Mouse (Mus musculus) kidney, adult 2 months (tissue): ENCODE results near the gene Abtb2. TPM values are rescaled to one million over a fixed set of nuclear protein-coding genes. Genes with fewer than 3 reads are reported as not detected.
A peak's percentile ranks its signal among the peaks of the same experiment; 100 is the strongest.

Experiments used
- DNase-seq: peaks from one replicate; pipeline ENCODE4 v3.0.0; 2021
- H3K27ac ChIP-seq: fragments of 200-500 bp; 2 replicates; pipeline ENCODE4 v1.5.1; 2012; ENCODE audit warnings: low read depth, low read length, control low read depth, inconsistent platforms; ENCODE audit not compliant: insufficient read depth
- H3K27me3 ChIP-seq: fragments of 200-500 bp; replicated peaks from 2 replicates; pipeline ENCODE4 v1.6.1; 2012; ENCODE audit warnings: mild to moderate bottlenecking, moderate library complexity, low read length, inconsistent platforms; ENCODE audit not compliant: control insufficient read depth, insufficient read depth
- H3K36me3 ChIP-seq: fragments of 200-500 bp; 2 replicates; pipeline ENCODE4 v1.6.1; 2012; ENCODE audit warnings: mild to moderate bottlenecking, moderate library complexity, low read length, inconsistent platforms; ENCODE audit not compliant: control insufficient read depth, insufficient read depth
- H3K4me1 ChIP-seq: fragments of 200-500 bp; 2 replicates; pipeline ENCODE4 v1.6.1; 2011; ENCODE audit warnings: low read length; ENCODE audit not compliant: control insufficient read depth, insufficient read depth
- H3K4me3 ChIP-seq: fragments of 200-500 bp; 2 replicates; pipeline ENCODE4 v1.5.1; 2011; ENCODE audit warnings: mild to moderate bottlenecking, low read depth, low read length, control low read depth; ENCODE audit not compliant: insufficient read depth
- CTCF ChIP-seq: fragments of 200-500 bp; conservative IDR thresholded peaks from 2 replicates; pipeline ENCODE4 v1.5.1; 2011; ENCODE audit warnings: low read depth, mild to moderate bottlenecking, control low read depth, low read length, moderate library complexity, mixed read lengths; ENCODE audit not compliant: insufficient read depth, insufficient read length
- POLR2A ChIP-seq: fragments of 200-500 bp; IDR thresholded peaks from one replicate; pipeline ENCODE4 v1.6.1; 2011; ENCODE audit warnings: low read depth, low read length, control low read depth
- WGBS: fragments of 180-500 bp; shearing (Covaris S2); methylation state at CpG from one replicate; pipeline ENCODE4 v1.1.7; 2018; 5-methylcytosine and 5-hydroxymethylcytosine counted together
- polyA plus RNA-seq: library from polyadenylated mRNA; depleted of rRNA; stranded (reverse); fragments of >200 nt; gene quantifications from 2 replicates; pipeline ENCODE4 v1.2.3, GENCODE M21; 2012

The Abtb2 gene
- polyA plus RNA-seq, 1 experiment = 11.6 TPM

- no peaks in the 10 kb centered on the region for H3K27me3 ChIP-seq
- no peak for TF ChIP-seq CTCF
- no peak for TF ChIP-seq POLR2A
- no peak for DNase-seq
- no peak overlapping the region for H3K4me3 ChIP-seq
- no peak overlapping the region for H3K27ac ChIP-seq
- WGBS = 76% methylated on average over 15 of the region's 15 CpGs
- no peaks in the 10 kb centered on the region for H3K4me1 ChIP-seq
- no peaks in the 10 kb centered on the region for H3K36me3 ChIP-seq
Observed at GRCm38 (mm10) chr2:103659648-103660556, 93.8 kb downstream of the Abtb2 start.

- TF ChIP-seq CTCF (no peak), POLR2A (no peak)
- no peaks in the 10 kb centered on the region for H3K4me1 ChIP-seq
- no peak overlapping the region for H3K27ac ChIP-seq
- WGBS = 46% methylated on average over 1 of the region's 1 CpGs
- H3K4me3 ChIP-seq = no peak overlapping the region
- H3K27me3 ChIP-seq = no peaks in the 10 kb centered on the region
- no peak for DNase-seq
- no peaks in the 10 kb centered on the region for H3K36me3 ChIP-seq
Observed at GRCm38 (mm10) chr2:103661696-103662095, 95.6 kb downstream of the Abtb2 start.

- Histone ChIP-seq H3K27me3 (no peaks in the 10 kb centered on the region), H3K36me3 (no peaks in the 10 kb centered on the region), H3K4me3 (no peak overlapping the region), H3K27ac (no peak overlapping the region), H3K4me1 (no peaks in the 10 kb centered on the region)
- 58% methylated on average over 4 of the region's 4 CpGs for WGBS
- no peak for TF ChIP-seq POLR2A
- no peak for TF ChIP-seq CTCF
- peak; percentile 24 for DNase-seq
Observed at GRCm38 (mm10) chr2:103662121-103662520, 96.0 kb downstream of the Abtb2 start.

DNA sequence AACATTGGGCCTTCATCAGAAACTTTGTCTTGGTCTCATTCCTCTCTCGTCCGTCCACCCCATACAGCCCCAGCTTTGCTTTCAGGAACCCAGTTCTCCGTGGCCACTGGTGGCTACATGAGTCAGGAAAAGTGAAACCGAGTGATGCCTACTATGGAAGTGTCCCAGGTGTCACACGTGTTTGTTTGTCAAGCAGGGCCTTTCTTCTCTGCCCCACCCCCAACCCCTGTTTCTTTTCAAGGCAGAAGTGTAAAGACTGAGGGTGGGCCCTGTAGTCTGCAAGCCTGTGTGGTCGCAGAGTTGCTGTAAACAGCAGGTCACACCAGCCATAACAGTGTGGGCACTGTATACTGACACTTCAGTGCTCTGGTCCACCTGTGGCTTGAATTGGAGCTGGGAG, 98.2 kb downstream of the Abtb2 start:
- no peak overlapping the region for H3K4me3 ChIP-seq
- H3K27ac ChIP-seq = no peak overlapping the region
- 0 out of 2 replicates have a peak, but pooled peaks cover 3% of the 10 kb centered on the region for H3K4me1 ChIP-seq
- no peaks in the 10 kb centered on the region for H3K27me3 ChIP-seq
- 87% methylated on average over 6 of the region's 6 CpGs for WGBS
- no peak for DNase-seq
- H3K36me3 ChIP-seq = no peaks in the 10 kb centered on the region
- TF ChIP-seq CTCF (no peak), POLR2A (no peak)

GRCm38 (mm10) chr2:103667962-103668815, 102.1 kb downstream of the Abtb2 start:
- TF ChIP-seq CTCF (no peak), POLR2A (no peak)
- Histone ChIP-seq H3K36me3 (no peaks in the 10 kb centered on the region), H3K27ac (no peak overlapping the region), H3K4me1 (peaks cover 4% of the 10 kb centered on the region; the same call in 1 of the 2 replicates), H3K27me3 (no peaks in the 10 kb centered on the region), H3K4me3 (no peak overlapping the region)
- WGBS = 73% methylated on average over 8 of the region's 8 CpGs
- peak; percentile 32 for DNase-seq

DNA sequence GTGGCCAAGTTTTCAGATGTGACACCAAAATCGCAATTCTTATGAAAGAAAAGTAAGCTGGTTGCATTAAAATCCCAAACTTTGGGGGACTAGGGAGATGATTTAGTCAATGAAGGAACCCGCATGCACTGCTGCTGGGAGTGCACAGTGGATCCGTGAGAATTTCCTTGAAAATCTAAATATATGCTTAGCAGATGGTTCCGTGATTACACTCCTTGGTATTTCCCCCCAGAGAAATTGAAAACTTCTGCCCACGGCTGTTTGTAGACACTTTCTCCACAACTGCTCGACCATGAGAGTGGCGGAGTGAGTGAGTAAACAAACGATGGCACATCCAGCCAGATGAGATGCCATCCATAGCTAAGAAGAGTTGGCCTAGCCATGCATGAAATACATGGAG, 102.8 kb downstream of the Abtb2 start:
- 76% methylated on average over 8 of the region's 8 CpGs for WGBS
- Histone ChIP-seq H3K4me1 (peaks cover 7% of the 10 kb centered on the region; the same call in 1 of the 2 replicates), H3K36me3 (no peaks in the 10 kb centered on the region), H3K27me3 (no peaks in the 10 kb centered on the region), H3K4me3 (no peak overlapping the region), H3K27ac (no peak overlapping the region)
- TF ChIP-seq POLR2A (no peak), CTCF (no peak)
- DNase-seq = no peak

DNA sequence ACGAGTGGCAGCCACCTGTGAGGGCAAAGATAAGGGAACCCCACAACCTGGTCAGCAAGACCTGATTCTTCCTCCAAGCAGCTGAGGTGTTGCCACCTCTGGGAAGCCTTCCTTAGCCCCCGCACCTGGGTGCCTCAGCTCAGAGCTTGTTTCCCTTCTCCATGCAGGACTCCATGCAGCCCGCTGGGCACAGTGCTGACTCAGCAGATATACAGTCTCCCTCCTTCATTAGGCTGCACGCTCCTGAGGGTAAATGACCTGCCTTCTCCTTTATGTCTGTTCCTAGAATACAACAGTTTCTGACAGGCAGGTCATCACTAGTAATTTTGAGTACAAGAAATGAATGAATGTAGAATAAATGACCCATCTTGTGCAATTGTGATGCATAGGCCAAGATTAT, 103.5 kb downstream of the Abtb2 start:
- TF ChIP-seq POLR2A = no peak
- TF ChIP-seq CTCF = no peak
- DNase-seq = no peak
- H3K4me1 ChIP-seq = peaks cover 7% of the 10 kb centered on the region; the same call in 1 of the 2 replicates

More for the DNA sequence above, 103.5 kb downstream of the Abtb2 start:
- H3K27me3 ChIP-seq = no peaks in the 10 kb centered on the region
- H3K36me3 ChIP-seq = no peaks in the 10 kb centered on the region
- no peak overlapping the region for H3K4me3 ChIP-seq
- H3K27ac ChIP-seq = no peak overlapping the region
- WGBS = 83% methylated on average over 4 of the region's 4 CpGs
